Mouse (Mus musculus) gastrocnemius, adult 18-20 months (tissue): ENCODE data around the gene Hnrnpdl. TPM values are rescaled to one million over a fixed set of nuclear protein-coding genes. Genes with fewer than 3 reads are reported as not detected.
A peak's percentile ranks its signal among the peaks of the same experiment; 100 is the strongest.

ENCODE experiments used
- DNase-seq: peaks from one replicate; pipeline ENCODE4 v3.0.0; 2021; ENCODE audit warnings: low spot score
- total RNA-seq, 2 experiments: library from RNA; stranded (reverse); gene quantifications; 2 replicates each; pipeline ENCODE4 v1.2.3; 2021

Gene Hnrnpdl
- total RNA-seq, 2 experiments from 2014 or later: 67.4 to 67.7 TPM

DNA sequence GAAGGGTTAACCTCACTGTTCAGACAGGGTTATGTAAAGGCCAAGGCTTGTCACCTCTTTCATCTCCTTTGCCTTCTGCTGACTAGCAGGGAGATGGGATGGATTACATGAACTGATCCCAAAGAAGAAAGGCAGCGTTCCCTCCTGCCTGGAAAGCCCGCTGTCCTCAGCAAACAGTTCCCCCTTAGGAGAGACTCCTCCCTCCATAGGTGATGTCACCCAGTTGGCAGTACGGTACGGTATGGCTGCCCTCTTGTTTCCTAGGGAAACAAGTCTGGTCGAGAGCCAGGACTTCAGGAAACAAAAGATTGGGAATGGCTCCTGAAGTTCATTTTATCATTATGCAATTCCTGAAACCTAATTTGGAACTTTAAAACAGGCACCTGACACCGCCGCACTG, 8.4 kb upstream of the Hnrnpdl start:
- DNase-seq: no peak

DNA sequence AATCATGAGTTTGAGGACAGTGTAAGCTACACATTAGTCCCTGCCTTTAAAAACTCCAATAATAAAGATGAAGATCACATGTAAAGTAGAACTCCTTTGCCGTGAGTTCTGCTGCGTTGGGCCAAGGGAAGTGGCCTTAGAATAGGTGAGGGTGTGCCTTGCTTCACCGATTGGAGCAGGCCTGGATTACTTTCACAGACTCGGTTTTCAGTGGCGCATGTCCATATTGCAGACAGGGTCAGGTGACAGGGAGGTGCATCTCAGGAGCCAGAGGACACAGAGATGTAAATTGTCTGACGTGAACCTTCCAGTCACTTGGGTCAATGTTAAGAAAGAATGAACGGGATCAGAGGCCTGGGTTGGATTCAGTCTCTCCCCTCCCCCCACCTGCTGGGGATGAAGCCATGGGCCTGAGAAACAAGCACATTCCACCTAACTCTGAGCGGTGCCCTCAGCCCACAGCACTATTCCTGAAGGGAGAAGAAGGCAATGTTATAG, 7.7 kb upstream of the Hnrnpdl start:
- no peak for DNase-seq

GRCm38 (mm10) chr5:100046096-100046495, 6.6 kb upstream of the Hnrnpdl start:
- no peak for DNase-seq

- no peak for DNase-seq
These were observed 5.2 kb upstream of the Hnrnpdl start for GRCm38 (mm10) chr5:100044621-100045020.

- DNase-seq: no peak
These were observed 4.6 kb upstream of the Hnrnpdl start for GRCm38 (mm10) chr5:100044030-100044429.

DNA sequence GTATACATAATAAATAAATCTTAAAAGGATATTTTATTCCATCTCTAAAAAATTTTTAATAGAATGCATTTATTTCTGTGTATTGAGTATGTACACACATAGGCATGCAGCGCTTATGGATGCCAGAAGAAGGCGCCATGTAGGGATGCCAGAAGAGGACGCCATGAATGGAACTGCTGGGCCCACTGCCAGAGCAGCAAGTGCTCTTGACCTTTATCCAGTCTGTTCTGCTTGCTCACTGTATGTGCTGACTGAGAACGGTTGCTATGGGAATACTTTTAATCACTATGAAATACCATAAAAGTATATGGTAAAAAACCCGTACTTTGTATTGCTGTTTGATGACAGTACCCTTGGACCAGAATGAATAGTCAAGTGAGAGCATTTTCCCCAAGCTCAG, 3.9 kb upstream of the Hnrnpdl start:
- peak; percentile 50 for DNase-seq

DNA sequence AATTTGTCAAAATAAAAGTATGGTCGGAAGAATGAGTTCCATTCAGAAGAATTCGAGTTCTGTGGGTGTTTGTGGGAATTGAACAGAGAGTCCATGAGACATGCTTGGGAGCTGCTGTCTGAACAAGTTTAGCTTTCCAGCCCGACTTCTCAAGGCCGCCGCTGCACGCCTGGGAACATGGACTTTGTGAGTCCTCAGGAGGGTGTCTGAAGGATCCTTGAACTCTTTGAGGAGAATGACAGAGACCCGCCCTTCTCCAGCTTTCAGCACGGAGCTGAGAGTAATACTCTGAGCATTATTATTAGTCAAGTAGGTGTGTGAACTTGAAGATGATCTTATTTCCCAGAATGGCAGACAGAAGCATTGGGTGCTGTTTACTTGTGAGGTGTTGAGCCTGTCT, 3.0 kb upstream of the Hnrnpdl start:
- DNase-seq: no peak

DNA sequence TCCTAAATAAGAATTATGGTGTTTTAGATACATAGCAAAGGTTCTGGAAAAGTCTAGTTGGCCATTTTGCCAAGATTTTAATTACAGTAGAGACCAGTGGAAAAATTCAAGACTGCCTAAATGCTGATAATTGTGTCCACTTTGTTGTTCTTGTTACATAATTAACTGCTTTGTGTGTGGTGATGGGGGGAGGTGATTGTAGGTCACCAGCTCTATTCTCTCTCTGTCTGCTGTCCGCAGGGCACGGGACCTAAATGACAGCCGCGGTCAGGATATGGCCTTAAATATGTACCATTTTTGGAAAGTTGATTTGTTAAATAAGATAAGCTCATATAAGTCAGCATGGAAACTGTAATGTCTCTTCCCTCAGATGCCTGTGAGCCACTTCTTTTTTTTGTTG, 1.8 kb upstream of the Hnrnpdl start:
- no peak for DNase-seq

GRCm38 (mm10) chr5:100040281-100040784, 869 bp upstream of the Hnrnpdl start:
- no peak for DNase-seq

DNA sequence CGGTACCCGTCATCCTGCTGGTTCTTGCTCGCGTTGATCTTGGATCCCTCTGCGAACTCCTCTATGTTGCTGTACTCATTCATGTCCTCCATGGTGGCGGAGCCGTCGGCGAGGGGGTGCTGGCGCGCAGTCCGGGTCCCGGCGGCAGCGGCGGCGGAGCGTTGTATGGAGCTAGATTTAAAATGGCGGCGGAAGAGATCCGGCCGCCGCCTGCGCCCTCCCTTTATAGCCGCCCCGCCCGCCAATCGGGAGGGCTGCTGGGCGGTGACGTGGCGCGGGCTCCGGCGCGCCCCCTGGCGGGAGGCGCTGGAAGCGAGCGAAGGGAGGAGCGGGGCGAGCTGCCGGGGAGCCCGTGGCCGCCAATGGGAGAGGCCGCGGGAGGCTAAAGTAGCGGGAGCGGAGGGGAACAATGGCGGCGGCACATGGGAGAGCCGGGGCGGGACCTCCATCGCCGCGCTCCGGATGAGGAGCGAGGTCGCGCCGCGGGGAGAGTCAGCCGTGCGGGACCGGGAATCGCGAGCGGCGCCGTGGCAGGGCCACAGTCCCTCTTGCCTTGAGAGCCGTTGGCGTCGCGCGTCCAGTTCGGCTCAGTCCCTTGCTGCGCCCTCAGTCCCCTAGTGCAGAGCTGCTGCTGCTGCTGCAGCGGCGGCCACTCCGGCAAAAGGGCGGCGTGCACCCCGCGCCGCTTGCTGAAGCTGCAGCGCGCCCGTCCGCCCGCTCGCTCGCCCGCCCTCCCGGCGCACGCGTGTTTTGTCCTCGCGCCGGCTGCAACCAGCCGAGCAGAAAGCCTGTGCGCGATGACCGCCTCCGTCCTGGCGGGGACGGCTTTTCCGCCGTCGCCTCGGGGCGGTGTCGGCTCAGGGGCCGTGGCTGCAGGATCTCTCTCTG, 506 bp downstream of the Hnrnpdl start:
- DNase-seq: peak; percentile 96

GRCm38 (mm10) chr5:100037965-100038713, 1.3 kb downstream of the Hnrnpdl start:
- DNase-seq: peak; percentile 89

- DNase-seq: no peak
These were observed 2.8 kb downstream of the Hnrnpdl start for GRCm38 (mm10) chr5:100036681-100037080.

DNA sequence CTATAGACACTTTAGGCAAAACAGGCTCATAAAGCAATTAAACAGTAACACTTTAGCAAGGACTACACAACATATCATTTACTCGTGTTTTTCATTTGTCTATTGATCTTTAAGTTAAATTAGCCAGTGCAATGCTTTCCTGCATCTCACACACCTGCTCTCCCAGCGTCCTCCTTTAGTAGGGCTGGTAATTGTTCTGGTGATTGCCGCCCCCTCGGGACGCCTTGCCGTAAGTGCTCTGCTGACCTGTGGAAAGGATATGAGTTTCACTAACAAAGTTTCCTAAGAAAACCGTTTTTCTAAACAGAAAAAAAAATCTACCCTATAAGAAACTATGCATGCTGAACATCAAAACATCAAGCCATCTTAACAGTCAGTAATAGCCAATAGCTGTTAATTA, 3.5 kb downstream of the Hnrnpdl start:
- DNase-seq: no peak

DNA sequence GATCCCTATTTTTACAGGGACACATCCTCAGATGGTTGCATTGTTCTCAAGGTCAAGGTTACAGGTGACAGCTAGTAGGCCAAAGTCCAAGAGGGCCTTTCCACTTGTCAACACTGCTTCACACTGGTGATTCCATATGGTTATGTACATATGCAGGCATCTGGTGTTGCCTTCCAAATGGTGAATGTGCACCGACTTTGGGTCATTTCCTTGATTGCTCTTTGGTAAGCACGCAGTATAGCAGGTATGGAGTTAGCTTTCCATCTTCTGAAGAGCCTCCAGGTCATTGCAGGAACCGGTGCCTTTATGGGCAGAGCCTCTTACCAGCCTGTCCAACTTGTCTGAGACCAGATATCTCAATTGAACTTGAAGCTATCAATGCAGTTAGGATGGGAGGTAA, 6.8 kb downstream of the Hnrnpdl start:
- no peak for DNase-seq

GRCm38 (mm10) chr5:100032107-100032506, 7.4 kb downstream of the Hnrnpdl start:
- DNase-seq: no peak

DNA sequence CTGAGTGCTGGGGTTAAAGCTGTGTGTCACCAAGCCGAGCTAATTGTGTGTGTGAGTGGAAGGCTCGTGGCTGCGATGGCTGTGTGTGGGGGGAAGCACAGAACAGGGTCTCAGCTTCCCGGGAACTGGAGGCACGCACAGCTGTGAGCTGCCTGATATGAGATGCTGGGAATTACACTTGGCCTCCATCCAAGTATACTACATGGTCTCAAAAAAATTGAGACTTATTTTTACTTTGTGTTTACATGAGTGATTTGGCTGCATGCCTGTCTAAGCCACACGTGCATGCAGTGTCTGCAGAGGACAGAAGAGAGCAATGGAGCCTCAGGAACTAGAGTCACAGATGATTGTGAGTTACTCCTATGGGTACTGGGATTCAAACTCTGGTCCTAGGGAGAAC, 9.4 kb downstream of the Hnrnpdl start:
- DNase-seq: no peak

DNA sequence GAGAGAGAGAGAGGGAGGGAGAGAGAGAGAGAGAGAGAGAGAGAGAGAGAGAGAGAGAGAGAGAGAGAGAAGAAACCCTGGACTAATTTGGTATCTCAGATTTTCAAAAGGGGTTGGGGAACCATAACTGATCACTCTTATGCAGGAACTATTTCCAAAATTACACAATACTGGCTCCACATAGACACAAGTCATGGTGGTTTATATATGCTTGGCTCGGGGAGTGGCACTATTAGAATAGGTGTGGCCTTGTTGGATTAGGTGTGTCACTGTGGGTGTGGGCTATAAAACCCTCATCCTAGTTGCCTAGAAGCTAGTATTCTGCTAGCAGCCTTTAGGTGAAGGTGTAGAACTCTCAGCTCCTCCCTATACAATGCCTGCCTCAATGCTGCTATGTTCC, 14.6 kb downstream of the Hnrnpdl start:
- no peak for DNase-seq

DNA sequence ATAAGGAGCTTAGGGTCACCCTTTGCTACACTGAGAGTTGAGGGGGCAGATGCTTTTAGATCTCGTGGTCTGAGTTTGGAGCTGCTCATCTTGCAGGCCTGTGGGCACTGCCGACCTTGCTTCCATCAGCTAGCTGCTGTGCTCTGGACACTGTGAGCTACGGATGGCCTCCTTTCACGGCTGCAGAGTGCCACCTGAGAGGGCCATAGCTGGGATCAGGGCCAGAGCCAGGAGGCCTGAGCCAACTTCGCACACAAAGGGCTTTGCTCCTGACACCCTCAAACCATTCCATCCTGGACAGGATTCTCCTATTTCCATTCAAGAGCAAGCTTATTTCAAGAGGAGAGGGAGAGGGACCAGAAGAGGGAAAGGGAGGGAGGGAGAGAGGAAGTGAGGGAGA, 15.1 kb downstream of the Hnrnpdl start:
- DNase-seq: no peak

DNA sequence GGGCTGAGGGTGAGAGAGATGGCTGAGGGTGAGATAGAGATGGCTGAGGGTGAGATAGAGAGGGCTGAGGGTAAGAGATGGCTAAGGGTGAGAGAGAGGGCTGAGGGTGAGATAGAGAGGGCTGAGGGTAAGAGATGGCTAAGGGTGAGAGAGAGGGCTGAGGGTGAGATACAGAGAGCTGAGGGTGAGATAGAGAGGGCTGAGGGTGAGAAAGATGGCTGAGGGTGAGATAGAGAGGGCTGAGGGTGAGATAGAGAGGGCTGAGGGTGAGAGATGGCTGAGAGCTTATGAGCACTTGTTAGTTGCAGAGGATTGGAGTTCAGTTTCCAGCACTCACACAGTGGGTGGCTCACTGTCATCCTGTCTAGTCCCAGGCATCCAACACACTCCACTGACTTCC, 19.4 kb downstream of the Hnrnpdl start:
- DNase-seq: no peak

DNA sequence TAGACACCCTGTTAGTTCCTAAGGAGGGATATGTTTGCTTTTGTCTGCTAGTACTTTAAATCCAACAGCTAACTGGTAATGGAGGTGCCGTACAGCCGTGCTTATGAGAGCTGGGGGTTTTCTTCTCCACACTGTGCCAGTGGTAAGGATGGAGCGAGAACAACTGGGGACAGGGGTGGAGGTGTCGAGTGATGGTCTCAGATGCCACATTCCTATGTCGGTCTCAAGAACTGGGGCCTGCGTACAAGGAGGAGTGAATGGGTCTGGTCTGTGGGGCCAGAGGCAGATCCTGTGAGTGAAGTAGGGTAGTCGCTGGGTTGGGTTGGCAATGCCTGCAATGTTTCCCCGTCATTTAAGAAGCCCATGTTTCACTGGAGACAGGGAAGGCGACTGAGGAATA, 26.9 kb downstream of the Hnrnpdl start:
- DNase-seq: no peak

- no peak for DNase-seq
These were observed 31.0 kb downstream of the Hnrnpdl start for GRCm38 (mm10) chr5:100008485-100008884.

GRCm38 (mm10) chr5:100007040-100007375, 32.5 kb downstream of the Hnrnpdl start:
- DNase-seq: no peak
